Mouse (Mus musculus) left cerebral cortex, adult 11 months (tissue): ENCODE results near the gene Fuca1.

Experiments used
- DNase-seq: peaks from one replicate; pipeline ENCODE4 v3.0.0; 2022; ENCODE audit warnings: low spot score

Gene Fuca1

GRCm38 (mm10) chr4:135889146-135889883, 31.2 kb upstream of the Fuca1 start:
- no peak for DNase-seq

- peak; percentile 52 for DNase-seq
Observed at GRCm38 (mm10) chr4:135889884-135890283, 30.7 kb upstream of the Fuca1 start.

GRCm38 (mm10) chr4:135891539-135891938, 29.0 kb upstream of the Fuca1 start:
- no peak for DNase-seq

GRCm38 (mm10) chr4:135892884-135893283, 27.7 kb upstream of the Fuca1 start:
- no peak for DNase-seq

GRCm38 (mm10) chr4:135895071-135895571, 25.4 kb upstream of the Fuca1 start, which contains the start of gene Cnr2:
Cnr2 (plus strand) TSS chr4:135895394.
- no peak for DNase-seq

- DNase-seq = no peak
Observed at GRCm38 (mm10) chr4:135896157-135896556, 24.4 kb upstream of the Fuca1 start.

- no peak for DNase-seq
Observed at GRCm38 (mm10) chr4:135898380-135899049, 22.0 kb upstream of the Fuca1 start.

GRCm38 (mm10) chr4:135899050-135899448, 21.5 kb upstream of the Fuca1 start:
- no peak for DNase-seq

- no peak for DNase-seq
Observed at GRCm38 (mm10) chr4:135900008-135900407, 20.5 kb upstream of the Fuca1 start.

- DNase-seq = no peak
Observed at GRCm38 (mm10) chr4:135902606-135903242, 17.8 kb upstream of the Fuca1 start.

- no peak for DNase-seq
Observed at GRCm38 (mm10) chr4:135904810-135905209, 15.7 kb upstream of the Fuca1 start.

GRCm38 (mm10) chr4:135906633-135907032, 13.9 kb upstream of the Fuca1 start:
- DNase-seq = no peak

- DNase-seq = no peak
Observed at GRCm38 (mm10) chr4:135909326-135910066, 11.0 kb upstream of the Fuca1 start.

- no peak for DNase-seq
Observed at GRCm38 (mm10) chr4:135911531-135911930, 9.0 kb upstream of the Fuca1 start.

GRCm38 (mm10) chr4:135912164-135912563, 8.4 kb upstream of the Fuca1 start:
- no peak for DNase-seq

GRCm38 (mm10) chr4:135912835-135913234, 7.7 kb upstream of the Fuca1 start:
- DNase-seq = no peak

- no peak for DNase-seq
Observed at GRCm38 (mm10) chr4:135913433-135913832, 7.1 kb upstream of the Fuca1 start.

GRCm38 (mm10) chr4:135918635-135919279, 1.8 kb upstream of the Fuca1 start:
- no peak for DNase-seq

GRCm38 (mm10) chr4:135919280-135919639, 1.3 kb upstream of the Fuca1 start:
- DNase-seq = no peak

GRCm38 (mm10) chr4:135921257-135922120, 954 bp downstream of the Fuca1 start:
- no peak for DNase-seq

- no peak for DNase-seq
Observed at GRCm38 (mm10) chr4:135922190-135922589, 1.7 kb downstream of the Fuca1 start.
